Mouse (Mus musculus): ENCODE measurements around the gene 2510002D24Rik.
"Not testable (repeated sequence)": the region's sequence is repeated elsewhere in the genome, so short reads cannot be mapped to it uniquely, and the experiment has no call there.

Gene 2510002D24Rik

GRCm38 (mm10) chr16:18849521-18850190, 13.3 kb downstream of the 2510002D24Rik start:
- not testable (repeated sequence) for DNase-seq (ENCODE audit: low spot score in 2 of 2)

GRCm38 (mm10) chr16:18858551-18858950, 22.2 kb downstream of the 2510002D24Rik start:
- DNase-seq (ENCODE audit: low spot score in 2 of 2) = no peak

GRCm38 (mm10) chr16:18860186-18860585, 23.8 kb downstream of the 2510002D24Rik start:
- no peak for DNase-seq (ENCODE audit: low spot score in 2 of 2)

GRCm38 (mm10) chr16:18870495-18870894, 34.1 kb downstream of the 2510002D24Rik start:
- not testable (repeated sequence) for DNase-seq (ENCODE audit: low spot score in 2 of 2)

GRCm38 (mm10) chr16:18876091-18876441, 39.7 kb downstream of the 2510002D24Rik start:
- DNase-seq (ENCODE audit: low spot score in 2 of 2) = no peak

GRCm38 (mm10) chr16:18876442-18877308, 40.3 kb downstream of the 2510002D24Rik start, which contains the start of the genes Mrpl40 and Hira:
Mrpl40 (minus strand) TSS chr16:18876862.
Hira (plus strand) TSS chr16:18877037.
- peak; percentile 94 for DNase-seq (ENCODE audit: low spot score in 2 of 2)

GRCm38 (mm10) chr16:18877386-18878090, 41.2 kb downstream of the 2510002D24Rik start:
- peak; percentile 67 to 76 for DNase-seq (ENCODE audit: low spot score in 2 of 2)

- DNase-seq (ENCODE audit: low spot score in 2 of 2) = peak; percentile 43 to 48
These were observed 41.8 kb downstream of the 2510002D24Rik start for GRCm38 (mm10) chr16:18878091-18878720.

- no peak for DNase-seq (ENCODE audit: low spot score in 2 of 2)
These were observed 47.7 kb downstream of the 2510002D24Rik start for GRCm38 (mm10) chr16:18884044-18884443.
